Mouse (Mus musculus) neural tube, embryonic 12.5 days (tissue): ENCODE measurements at regions not wholly inside any gene's neighbourhood (a gene's known extent, or its start where the extent isn't known, plus 50 kb on each side); places are given as distances from the start of the nearest gene placed in this dataset. TPM values are rescaled to one million over a fixed set of nuclear protein-coding genes. Genes with fewer than 3 reads are reported as not detected.
A peak's percentile ranks its signal among the peaks of the same experiment; 100 is the strongest.
"Not testable (repeated sequence)": the region's sequence is repeated elsewhere in the genome, so short reads cannot be mapped to it uniquely, and the experiment has no call there.

ENCODE experiments used
- ATAC-seq: fragments of 200-750 bp; cut with Nextera tagmentation; 2 replicates; pipeline ENCODE4 v1.8.0; 2017; ENCODE audit warnings: low read depth, mild to moderate bottlenecking, moderate TSS enrichment, moderate library complexity; ENCODE audit not compliant: low FRiP score
- H3K27ac ChIP-seq: fragments of 300-500 bp; sonication (generic); 2 replicates; pipeline ENCODE4 v1.5.1; 2016
- H3K27me3 ChIP-seq: fragments of 300-500 bp; sonication (generic); replicated peaks from 2 replicates; pipeline ENCODE4 v1.6.1; 2016; ENCODE audit warnings: mild to moderate bottlenecking
- H3K36me3 ChIP-seq: fragments of 300-500 bp; sonication (generic); 2 replicates; pipeline ENCODE4 v1.6.1; 2016; ENCODE audit warnings: mild to moderate bottlenecking
- H3K4me1 ChIP-seq: fragments of 300-500 bp; sonication (generic); 2 replicates; pipeline ENCODE4 v1.6.1; 2016
- H3K4me2 ChIP-seq: fragments of 300-500 bp; sonication (generic); replicated peaks from 2 replicates; pipeline ENCODE4 v1.6.1; 2016; ENCODE audit warnings: mild to moderate bottlenecking
- H3K4me3 ChIP-seq: fragments of 300-500 bp; sonication (generic); 2 replicates; pipeline ENCODE4 v1.5.1; 2016
- H3K9ac ChIP-seq: fragments of 300-500 bp; sonication (generic); 2 replicates; pipeline ENCODE4 v1.6.1; 2016; ENCODE audit warnings: mild to moderate bottlenecking
- H3K9me3 ChIP-seq: fragments of 300-500 bp; sonication (generic); 2 replicates; pipeline ENCODE4 v1.6.1; 2016; ENCODE audit warnings: mild to moderate bottlenecking
- WGBS: fragments of 180-500 bp; shearing (Covaris S2); methylation state at CpG from one replicate; pipeline ENCODE4 v1.1.7; 2016; 5-methylcytosine and 5-hydroxymethylcytosine counted together
- microRNA-seq: library from miRNA; unstranded; fragments of <30 nt; microRNA quantifications from one replicate; pipeline ENCODE4, GENCODE M21; 2017

- not testable (repeated sequence) for H3K4me1 ChIP-seq, H3K27ac ChIP-seq, H3K9ac ChIP-seq, H3K4me2 ChIP-seq, H3K27me3 ChIP-seq, H3K4me3 ChIP-seq, H3K36me3 ChIP-seq, H3K9me3 ChIP-seq, ATAC-seq
- 79% methylated on average over 2 of the region's 5 CpGs for WGBS
Observed at GRCm38 (mm10) chr12:23216521-23216920, 563.5 kb downstream of the Gm10330 start.

DNA sequence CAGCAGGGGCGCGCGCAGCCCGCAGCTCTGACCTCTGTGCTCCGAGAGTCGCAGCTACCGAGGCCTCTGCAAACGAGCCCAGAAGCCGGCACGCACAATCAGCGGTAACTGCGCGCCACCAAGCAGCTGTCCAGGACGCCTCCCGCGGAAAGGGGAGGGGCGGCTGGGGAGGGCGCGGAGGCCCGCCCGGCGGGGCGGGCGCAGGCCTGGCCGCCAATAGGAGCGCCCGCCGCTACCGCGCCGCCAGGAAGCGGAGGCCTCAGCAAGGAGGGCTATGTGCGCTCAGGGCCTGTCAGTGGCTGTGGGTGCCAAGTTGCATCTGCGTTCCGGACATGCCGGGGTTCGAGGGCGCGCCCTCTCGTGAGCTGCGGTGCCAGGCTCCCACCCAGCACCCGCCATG is 590.5 kb downstream of the Gm10330 start:
- Histone ChIP-seq H3K4me2 (peak overlapping the region; percentile 54), H3K9ac (peak overlapping the region; percentile 57), H3K4me3 (peak overlapping the region; percentile 48)
- 1% methylated on average over 41 of the region's 42 CpGs for WGBS
- H3K27me3 ChIP-seq, H3K27ac ChIP-seq, H3K9me3 ChIP-seq, H3K4me1 ChIP-seq, H3K36me3 ChIP-seq: not testable (repeated sequence)
- peak; percentile 89 for ATAC-seq

- not testable (repeated sequence) for H3K9me3 ChIP-seq, H3K36me3 ChIP-seq, H3K27me3 ChIP-seq, H3K27ac ChIP-seq, H3K4me1 ChIP-seq
- 2% methylated on average over 47 of the region's 50 CpGs for WGBS
- H3K4me3 ChIP-seq: peak overlapping the region; percentile 48
- ATAC-seq: peak; percentile 56; the same call in 1 of the 2 replicates
- peak overlapping the region; percentile 54 for H3K4me2 ChIP-seq
- H3K9ac ChIP-seq: peak overlapping the region; percentile 57
Observed at GRCm38 (mm10) chr12:23189110-23189509, 591.0 kb downstream of the Gm10330 start.

Small RNA genes lying in the stretch of these regions (microRNA-seq; reads per million reads assigned to microRNA genes)
- not detected for gene Gm26140
